Mouse (Mus musculus): ENCODE results near the gene Pde8a. TPM values are rescaled to one million over a fixed set of nuclear protein-coding genes. Genes with fewer than 3 reads are reported as not detected.

The Pde8a gene
- polyA plus RNA-seq, 1 experiment from 2014 or later: 4.2 TPM

- Histone ChIP-seq H3K4me1 (peaks cover 20% of the 10 kb centered on the region), H3K4me3 (peak within 1 kb of the TSS; percentile 89), H3K27ac (peak within 1 kb of the TSS; percentile 93), H3K4me2 (replicated peaks) (peak within 1 kb of the TSS; percentile 90), H3K27me3 (no peaks in the 10 kb centered on the region), H3K9me3 (replicated peaks) (no peaks in the 10 kb centered on the region), H3K36me3 (peaks cover 41% of the 10 kb centered on the region), H3K9ac (peak within 1 kb of the TSS; percentile 99)
- peak; percentile 90 for ATAC-seq (ENCODE audit: low FRiP score)
- WGBS: under 1% methylated on average over 85 of the region's 85 CpGs
Observed at GRCm38 (mm10) chr7:81344544-81345446, 131.4 kb downstream of the Pde8a start, which contains the start of gene Rps17. Gene Rps17 (minus strand): TSS chr7:81345254.

- H3K4me3 ChIP-seq: peak overlapping the region; percentile 89
- WGBS: 63% methylated on average over 15 of the region's 15 CpGs
- no peak overlapping the region for H3K27ac ChIP-seq
- peaks cover 33% of the 10 kb centered on the region for H3K36me3 ChIP-seq
- peak overlapping the region; percentile 53 for H3K9ac ChIP-seq
- H3K4me2 ChIP-seq (replicated peaks): peak overlapping the region; percentile 44
- no peaks in the 10 kb centered on the region for H3K9me3 ChIP-seq (replicated peaks)
- no peaks in the 10 kb centered on the region for H3K27me3 ChIP-seq
- peaks cover 20% of the 10 kb centered on the region for H3K4me1 ChIP-seq
- ATAC-seq (ENCODE audit: low FRiP score): no peak
Observed at GRCm38 (mm10) chr7:81345447-81346170, 132.2 kb downstream of the Pde8a start.

- ATAC-seq (ENCODE audit: low FRiP score): no peak
- no peaks in the 10 kb centered on the region for H3K9me3 ChIP-seq (replicated peaks)
- no peak overlapping the region for H3K4me2 ChIP-seq (replicated peaks)
- no peak overlapping the region for H3K4me3 ChIP-seq
- no peak overlapping the region for H3K27ac ChIP-seq
- peaks cover 10% of the 10 kb centered on the region for H3K4me1 ChIP-seq
- WGBS: 53% methylated on average over 7 of the region's 7 CpGs
- H3K36me3 ChIP-seq: peaks cover 7% of the 10 kb centered on the region
- H3K9ac ChIP-seq: no peak overlapping the region
- no peaks in the 10 kb centered on the region for H3K27me3 ChIP-seq
Observed at GRCm38 (mm10) chr7:81348206-81348605, 134.8 kb downstream of the Pde8a start.

GRCm38 (mm10) chr7:81351826-81352225 is 138.4 kb downstream of the Pde8a start:
- H3K9me3 ChIP-seq (replicated peaks): no peaks in the 10 kb centered on the region
- no peaks in the 10 kb centered on the region for H3K36me3 ChIP-seq
- no peak overlapping the region for H3K4me2 ChIP-seq (replicated peaks)
- no peak overlapping the region for H3K9ac ChIP-seq
- H3K27ac ChIP-seq: no peak overlapping the region
- H3K4me3 ChIP-seq: no peak overlapping the region
- WGBS: 82% methylated on average over 4 of the region's 4 CpGs
- H3K27me3 ChIP-seq: no peaks in the 10 kb centered on the region
- H3K4me1 ChIP-seq: no peaks in the 10 kb centered on the region
- ATAC-seq (ENCODE audit: low FRiP score): no peak

GRCm38 (mm10) chr7:81355746-81356145 is 142.3 kb downstream of the Pde8a start:
- H3K9ac ChIP-seq: no peak overlapping the region
- 78% methylated on average over 7 of the region's 7 CpGs for WGBS
- no peak overlapping the region for H3K27ac ChIP-seq
- H3K4me2 ChIP-seq (replicated peaks): no peak overlapping the region
- H3K4me1 ChIP-seq: no peaks in the 10 kb centered on the region
- no peaks in the 10 kb centered on the region for H3K36me3 ChIP-seq
- no peak overlapping the region for H3K4me3 ChIP-seq
- no peaks in the 10 kb centered on the region for H3K27me3 ChIP-seq
- H3K9me3 ChIP-seq (replicated peaks): no peaks in the 10 kb centered on the region
- ATAC-seq (ENCODE audit: low FRiP score): no peak

- Histone ChIP-seq H3K36me3 (no peaks in the 10 kb centered on the region), H3K9ac (no peak overlapping the region), H3K4me1 (no peaks in the 10 kb centered on the region), H3K4me2 (replicated peaks) (no peak overlapping the region), H3K9me3 (replicated peaks) (no peaks in the 10 kb centered on the region), H3K27me3 (no peaks in the 10 kb centered on the region), H3K4me3 (no peak overlapping the region), H3K27ac (no peak overlapping the region)
- 100% methylated on average over 1 of the region's 1 CpGs for WGBS
- no peak for ATAC-seq (ENCODE audit: low FRiP score)
Observed at GRCm38 (mm10) chr7:81356360-81356759, 143.0 kb downstream of the Pde8a start.

- Histone ChIP-seq H3K4me3 (no peak overlapping the region), H3K9me3 (replicated peaks) (no peaks in the 10 kb centered on the region), H3K27me3 (no peaks in the 10 kb centered on the region), H3K36me3 (no peaks in the 10 kb centered on the region), H3K4me2 (replicated peaks) (no peak overlapping the region), H3K27ac (no peak overlapping the region), H3K9ac (no peak overlapping the region), H3K4me1 (no peaks in the 10 kb centered on the region)
- WGBS: 83% methylated on average over 7 of the region's 7 CpGs
- no peak for ATAC-seq (ENCODE audit: low FRiP score)
Observed at GRCm38 (mm10) chr7:81356975-81357374, 143.6 kb downstream of the Pde8a start.

GRCm38 (mm10) chr7:81367946-81368345 is 154.6 kb downstream of the Pde8a start:
- Histone ChIP-seq H3K27me3 (no peaks in the 10 kb centered on the region), H3K27ac (no peak overlapping the region), H3K9ac (no peak overlapping the region), H3K9me3 (replicated peaks) (no peaks in the 10 kb centered on the region), H3K4me1 (peaks cover 11% of the 10 kb centered on the region), H3K36me3 (no peaks in the 10 kb centered on the region), H3K4me2 (replicated peaks) (no peak overlapping the region), H3K4me3 (no peak overlapping the region)
- ATAC-seq (ENCODE audit: low FRiP score): no peak
- WGBS: 81% methylated on average over 3 of the region's 3 CpGs

- 48% methylated on average over 3 of the region's 3 CpGs for WGBS
- ATAC-seq (ENCODE audit: low FRiP score): no peak
Observed at GRCm38 (mm10) chr7:81369724-81370123, 156.3 kb downstream of the Pde8a start.

GRCm38 (mm10) chr7:81371811-81372210 is 158.4 kb downstream of the Pde8a start:
- no peaks in the 10 kb centered on the region for H3K9me3 ChIP-seq (replicated peaks)
- peak; percentile 72 for ATAC-seq (ENCODE audit: low FRiP score)
- no peak overlapping the region for H3K4me3 ChIP-seq
- H3K27ac ChIP-seq: no peak overlapping the region
- H3K9ac ChIP-seq: no peak overlapping the region
- peaks cover 11% of the 10 kb centered on the region for H3K4me1 ChIP-seq
- H3K36me3 ChIP-seq: no peaks in the 10 kb centered on the region
- WGBS: 15% methylated on average over 5 of the region's 5 CpGs
- no peaks in the 10 kb centered on the region for H3K27me3 ChIP-seq
- peak overlapping the region; percentile 45 for H3K4me2 ChIP-seq (replicated peaks)

More at GRCm38 (mm10) chr7:81369724-81370123, 156.3 kb downstream of the Pde8a start:
- Histone ChIP-seq H3K27me3 (no peaks in the 10 kb centered on the region), H3K36me3 (no peaks in the 10 kb centered on the region), H3K4me2 (replicated peaks) (no peak overlapping the region), H3K4me1 (peaks cover 11% of the 10 kb centered on the region), H3K27ac (no peak overlapping the region), H3K9ac (no peak overlapping the region), H3K4me3 (no peak overlapping the region), H3K9me3 (replicated peaks) (no peaks in the 10 kb centered on the region)

- Histone ChIP-seq H3K4me3 (peak overlapping the region; percentile 18), H3K4me2 (replicated peaks) (peak overlapping the region; percentile 45), H3K27ac (no peak overlapping the region), H3K9ac (peak overlapping the region; percentile 35; the same call in 1 of the 2 replicates), H3K9me3 (replicated peaks) (no peaks in the 10 kb centered on the region), H3K36me3 (no peaks in the 10 kb centered on the region), H3K4me1 (peaks cover 11% of the 10 kb centered on the region), H3K27me3 (no peaks in the 10 kb centered on the region)
- WGBS: 5% methylated on average over 13 of the region's 13 CpGs
- ATAC-seq (ENCODE audit: low FRiP score): peak; percentile 95
Observed at GRCm38 (mm10) chr7:81372337-81372920, 159.0 kb downstream of the Pde8a start.

GRCm38 (mm10) chr7:81379363-81379762 is 166.0 kb downstream of the Pde8a start:
- H3K27ac ChIP-seq: no peak overlapping the region
- H3K36me3 ChIP-seq: no peaks in the 10 kb centered on the region
- H3K27me3 ChIP-seq: no peaks in the 10 kb centered on the region
- H3K9me3 ChIP-seq (replicated peaks): no peaks in the 10 kb centered on the region
- no peak overlapping the region for H3K4me2 ChIP-seq (replicated peaks)
- no peaks in the 10 kb centered on the region for H3K4me1 ChIP-seq
- WGBS: 90% methylated on average over 1 of the region's 1 CpGs
- no peak for ATAC-seq (ENCODE audit: low FRiP score)
- no peak overlapping the region for H3K4me3 ChIP-seq
- H3K9ac ChIP-seq: no peak overlapping the region

All from hindbrain, embryonic 12.5 days (tissue).